Mouse (Mus musculus) forebrain, postnatal 0 days (tissue): ENCODE measurements around the gene Fam117b. TPM values are rescaled to one million over a fixed set of nuclear protein-coding genes. Genes with fewer than 3 reads are reported as not detected.

Experiments
- ATAC-seq: fragments of 200-750 bp; cut with Nextera tagmentation; 2 replicates; pipeline ENCODE4 v1.8.0; 2017; ENCODE audit warnings: mild to moderate bottlenecking, moderate library complexity
- DNase-seq: peaks from one replicate; pipeline ENCODE4 v3.0.0-alpha.2; 2015
- H3K27ac ChIP-seq: fragments of 300-500 bp; sonication (generic); 2 replicates; pipeline ENCODE4 v1.5.1; 2014; ENCODE audit warnings: low read depth, mild to moderate bottlenecking, antibody characterized with exemption, low read length, moderate library complexity, mixed read lengths
- H3K27me3 ChIP-seq: fragments of 300-500 bp; sonication (generic); 2 replicates; pipeline ENCODE4 v1.6.1; 2014; ENCODE audit warnings: mild to moderate bottlenecking, low read length, mixed read lengths; ENCODE audit not compliant: insufficient read depth
- H3K36me3 ChIP-seq: fragments of 300-500 bp; sonication (generic); 2 replicates; pipeline ENCODE4 v1.6.1; 2014; ENCODE audit warnings: mild to moderate bottlenecking, moderate library complexity; ENCODE audit not compliant: insufficient read depth
- H3K4me1 ChIP-seq: fragments of 300-500 bp; sonication (generic); 2 replicates; pipeline ENCODE4 v1.6.1; 2014; ENCODE audit warnings: antibody characterized with exemption; ENCODE audit not compliant: insufficient read depth
- H3K4me2 ChIP-seq: fragments of 300-500 bp; sonication (generic); 2 replicates; pipeline ENCODE4 v1.6.1; 2014; ENCODE audit warnings: low read depth, mild to moderate bottlenecking, moderate library complexity
- H3K4me3 ChIP-seq: fragments of 300-500 bp; sonication (generic); 2 replicates; pipeline ENCODE4 v1.5.1; 2014; ENCODE audit warnings: low read depth, low read length, mixed read lengths
- H3K9ac ChIP-seq: fragments of 300-500 bp; sonication (generic); 2 replicates; pipeline ENCODE4 v1.6.1; 2014; ENCODE audit warnings: mild to moderate bottlenecking
- H3K9me3 ChIP-seq: fragments of 300-500 bp; sonication (generic); 2 replicates; pipeline ENCODE4 v1.6.1; 2016; ENCODE audit warnings: low read length
- CTCF ChIP-seq: sonication (generic); IDR thresholded peaks from 2 replicates; pipeline ENCODE4 v1.5.1; 2016; ENCODE audit warnings: antibody characterized with exemption, control low read depth, low read depth
- WGBS: fragments of 180-500 bp; shearing (Covaris S2); extraction: QIAGEN DNeasy Blood & Tissue Kit; methylation state at CpG from one replicate; pipeline ENCODE4 v1.1.7; 2014; 5-methylcytosine and 5-hydroxymethylcytosine counted together
- polyA plus RNA-seq: library from polyadenylated mRNA; unstranded; fragments of >200 nt; fragmentation: Nextera tagmentation; extraction: Ambion mirVana; gene quantifications from 2 replicates; pipeline ENCODE4 v1.2.1, GENCODE M21; 2015
- total RNA-seq: library from RNA; depleted of rRNA; stranded (reverse); fragments of >200 nt; gene quantifications from 2 replicates; pipeline ENCODE4 v1.2.3, GENCODE M21; 2014; rRNA removed

The Fam117b gene
- total RNA-seq, result 53.4 and 79.7 TPM in 2 replicates
- 22.1 and 31.8 TPM in 2 replicates for polyA plus RNA-seq

DNA sequence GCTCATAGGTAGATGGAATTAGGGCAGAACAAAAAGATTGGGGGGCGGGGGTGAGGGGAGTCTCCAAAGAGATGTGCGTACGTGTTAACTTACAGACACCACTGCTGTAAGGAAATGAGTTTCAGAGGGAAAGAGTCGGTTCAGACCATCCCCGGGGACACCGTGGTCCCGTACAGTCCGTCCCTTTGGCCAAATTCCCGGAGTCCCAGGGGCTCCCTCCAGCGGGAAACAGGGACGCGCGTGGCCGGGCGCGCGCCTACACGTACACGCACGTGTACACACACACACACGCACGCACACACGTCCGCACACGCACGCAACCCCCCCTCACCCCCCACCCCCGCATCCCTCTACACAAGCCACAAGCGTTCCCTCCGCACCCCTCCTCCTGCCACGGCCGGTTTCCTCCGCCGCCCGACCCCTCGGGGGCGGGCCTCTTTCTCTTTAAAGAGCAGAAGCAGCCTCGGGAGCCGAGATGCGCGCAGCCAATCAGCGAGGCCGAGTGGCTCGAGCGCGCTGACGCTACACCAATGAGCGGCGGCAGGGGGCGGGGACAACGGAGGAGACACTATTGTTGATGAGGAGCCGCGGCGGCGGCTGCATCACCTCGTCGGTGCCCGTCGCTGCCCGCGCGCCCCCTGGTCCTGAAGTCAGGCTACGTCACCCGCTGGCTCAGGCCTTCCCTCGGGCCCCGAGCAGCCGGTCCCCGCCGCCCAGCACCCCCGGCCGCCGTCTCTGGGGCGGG lies at the start of gene Fam117b:
Gene Fam117b, plus strand, starts transcription at position 594 of the 745 bp plus-strand sequence.
- Histone ChIP-seq H3K27me3 (no peaks in the 10 kb centered on the region), H3K9me3 (no peaks in the 10 kb centered on the region), H3K9ac (peak within 1 kb of the TSS; percentile 99), H3K4me1 (peaks cover 12% of the 10 kb centered on the region; the same call in 1 of the 2 replicates), H3K36me3 (no peaks in the 10 kb centered on the region), H3K27ac (peak within 1 kb of the TSS; percentile 99), H3K4me3 (peak within 1 kb of the TSS; percentile 99), H3K4me2 (peak within 1 kb of the TSS; percentile 67)
- ATAC-seq (peak; percentile 97), DNase-seq (peak; percentile 99)
- WGBS, result 1% methylated on average over 61 of the region's 72 CpGs
- TF ChIP-seq CTCF, result peak; percentile 40

DNA sequence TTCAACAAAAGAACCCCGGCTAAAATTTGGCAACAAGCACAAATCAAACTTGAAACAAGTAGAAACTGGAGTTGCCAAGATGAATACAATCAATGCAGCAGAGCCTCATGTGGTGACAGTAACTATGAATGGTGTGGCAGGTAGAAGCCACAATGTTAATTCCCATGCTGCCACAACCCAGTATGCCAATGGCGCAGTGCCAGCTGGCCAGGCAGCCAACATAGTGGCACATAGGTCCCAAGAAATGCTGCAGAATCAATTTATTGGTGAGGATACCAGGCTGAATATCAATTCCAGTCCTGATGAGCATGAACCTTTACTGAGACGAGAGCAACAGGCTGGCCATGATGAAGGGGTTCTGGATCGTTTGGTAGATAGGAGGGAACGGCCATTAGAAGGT lies 44.8 kb upstream of the Fam117b start:
- DNase-seq, result no peak

DNA sequence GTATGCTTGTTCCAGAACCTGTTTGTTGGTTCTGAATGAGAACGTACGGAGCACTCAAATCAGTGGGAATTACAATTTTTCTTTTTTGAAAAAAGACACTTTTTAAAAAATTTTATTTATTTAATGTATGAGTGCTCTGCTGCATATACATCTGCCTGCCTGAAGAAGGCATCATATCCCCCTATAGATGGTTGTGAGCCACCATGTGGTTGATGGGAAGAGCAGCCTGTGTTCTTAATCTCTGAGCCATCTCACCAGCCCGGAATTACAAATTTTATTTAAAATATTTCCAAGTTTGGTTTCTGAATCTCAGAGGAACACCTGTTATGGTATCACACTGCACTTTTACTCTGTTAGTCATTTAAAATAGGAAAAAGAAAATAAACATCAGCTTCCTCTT lies 38.8 kb upstream of the Fam117b start:
- H3K36me3 ChIP-seq, result peaks cover 21% of the 10 kb centered on the region
- DNase-seq, result no peak
- no peaks in the 10 kb centered on the region for H3K9me3 ChIP-seq
- H3K27ac ChIP-seq, result no peak overlapping the region
- peak; percentile 51 for TF ChIP-seq CTCF
- no peaks in the 10 kb centered on the region for H3K27me3 ChIP-seq
- no peak overlapping the region for H3K9ac ChIP-seq
- H3K4me2 ChIP-seq, result no peak overlapping the region
- no peak overlapping the region for H3K4me3 ChIP-seq
- WGBS, result 86% methylated on average over 3 of the region's 3 CpGs
- ATAC-seq, result no peak
- no peaks in the 10 kb centered on the region for H3K4me1 ChIP-seq

More for the DNA sequence above, 44.8 kb upstream of the Fam117b start:
- H3K4me3 ChIP-seq, result no peak overlapping the region
- H3K9me3 ChIP-seq, result no peaks in the 10 kb centered on the region
- no peak for TF ChIP-seq CTCF
- no peak overlapping the region for H3K9ac ChIP-seq
- H3K27me3 ChIP-seq, result no peaks in the 10 kb centered on the region
- H3K27ac ChIP-seq, result no peak overlapping the region
- whole genome bisulfite sequencing, result 85% methylated on average over 5 of the region's 5 CpGs
- peaks cover 45% of the 10 kb centered on the region for H3K36me3 ChIP-seq
- ATAC-seq, result no peak
- no peaks in the 10 kb centered on the region for H3K4me1 ChIP-seq
- H3K4me2 ChIP-seq, result no peak overlapping the region

DNA sequence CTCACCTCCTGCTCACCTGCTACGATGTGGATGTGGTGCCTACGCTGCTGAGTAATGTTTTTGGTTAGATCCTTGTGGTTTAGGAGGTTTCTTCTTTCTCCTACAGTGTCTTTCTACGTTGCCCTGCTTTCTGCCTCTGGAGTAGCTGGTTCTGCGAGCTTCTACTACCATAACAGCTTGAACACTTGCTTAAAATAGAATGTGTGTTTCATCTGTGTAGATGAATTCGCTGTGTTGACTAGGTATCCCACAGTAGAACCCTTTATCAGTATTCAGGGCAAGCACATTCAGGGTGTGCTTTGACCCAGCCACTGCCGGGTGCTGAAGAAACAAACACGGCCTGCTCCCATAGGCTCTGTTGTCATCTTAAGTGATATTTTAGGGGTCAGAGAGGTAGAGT lies 34.7 kb upstream of the Fam117b start:
- no peak overlapping the region for H3K27ac ChIP-seq
- 92% methylated on average over 7 of the region's 7 CpGs for whole genome bisulfite sequencing
- DNase-seq (no peak), ATAC-seq (no peak)
- no peak for TF ChIP-seq CTCF
- no peaks in the 10 kb centered on the region for H3K4me1 ChIP-seq
- H3K27me3 ChIP-seq, result no peaks in the 10 kb centered on the region
- no peak overlapping the region for H3K9ac ChIP-seq
- H3K36me3 ChIP-seq, result peaks cover 13% of the 10 kb centered on the region; the same call in 1 of the 2 replicates
- no peak overlapping the region for H3K4me3 ChIP-seq
- no peak overlapping the region for H3K4me2 ChIP-seq
- no peaks in the 10 kb centered on the region for H3K9me3 ChIP-seq

DNA sequence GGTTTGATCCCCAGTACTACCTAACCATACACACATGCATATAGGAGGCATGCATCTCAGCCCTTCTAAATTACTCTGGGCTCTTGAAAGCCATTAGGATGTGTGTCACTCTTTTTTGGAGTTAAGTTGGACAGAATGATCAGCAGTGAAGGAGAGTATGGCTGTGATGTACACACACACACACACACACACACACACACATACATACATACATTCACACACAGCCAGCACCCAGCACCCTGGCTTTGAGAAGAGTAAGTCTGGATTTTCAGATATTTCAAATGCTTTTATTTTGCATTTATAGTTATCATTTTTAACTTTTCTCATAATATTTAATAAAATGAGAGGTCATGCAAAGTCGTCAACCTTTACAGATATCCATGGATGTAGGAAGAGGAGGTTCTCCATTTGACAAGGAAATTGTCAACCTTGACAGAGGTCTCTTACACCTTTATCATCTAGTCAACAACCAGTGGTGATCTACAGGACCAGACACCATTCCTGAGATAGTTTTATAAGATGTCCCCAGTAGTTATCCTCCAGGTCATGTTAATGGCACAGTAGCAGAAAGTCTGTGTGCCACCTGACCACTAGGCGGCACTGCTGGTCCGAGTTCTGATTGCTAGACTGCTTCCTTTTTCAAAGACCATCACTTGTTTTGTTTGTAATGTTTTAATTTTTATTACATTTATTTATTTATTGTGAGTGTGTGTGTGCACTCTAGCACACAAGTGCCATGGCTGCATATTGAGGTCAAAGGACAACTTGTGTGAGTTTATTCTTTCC lies 29.3 kb upstream of the Fam117b start:
- peak; percentile 78 for DNase-seq
- Histone ChIP-seq H3K27ac (no peak overlapping the region), H3K4me3 (no peak overlapping the region), H3K4me1 (peaks cover 4% of the 10 kb centered on the region; the same call in 1 of the 2 replicates), H3K4me2 (no peak overlapping the region), H3K27me3 (no peaks in the 10 kb centered on the region), H3K36me3 (peaks cover 4% of the 10 kb centered on the region; the same call in 1 of the 2 replicates), H3K9me3 (no peaks in the 10 kb centered on the region), H3K9ac (no peak overlapping the region)
- WGBS, result 33% methylated on average over 3 of the region's 3 CpGs
- ATAC-seq, result peak; percentile 65; the same call in 1 of the 2 replicates
- TF ChIP-seq CTCF, result peak; percentile 94

DNA sequence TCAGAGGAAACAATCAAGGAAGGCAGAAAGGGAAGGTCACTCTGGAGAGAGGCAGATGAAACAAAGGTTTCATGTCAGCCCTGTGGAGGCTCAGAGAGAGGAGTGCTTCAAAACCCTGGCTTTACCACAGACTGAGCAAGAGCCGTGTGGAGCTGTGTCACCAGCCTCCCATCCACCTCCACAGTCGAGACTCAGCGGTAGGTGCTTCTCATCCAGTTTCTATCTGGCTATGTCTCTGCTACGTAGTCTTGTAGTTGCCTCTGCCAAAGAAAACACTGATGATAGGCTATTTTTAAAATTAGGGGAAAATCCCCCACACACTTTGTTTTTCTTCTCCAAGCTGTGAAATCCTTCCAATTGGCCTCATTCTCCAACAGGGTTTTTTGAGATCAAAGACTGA lies 25.9 kb upstream of the Fam117b start:
- Histone ChIP-seq H3K4me3 (no peak overlapping the region), H3K36me3 (no peaks in the 10 kb centered on the region), H3K4me2 (no peak overlapping the region), H3K27me3 (no peaks in the 10 kb centered on the region), H3K9me3 (no peaks in the 10 kb centered on the region), H3K27ac (no peak overlapping the region), H3K9ac (no peak overlapping the region), H3K4me1 (peaks cover 4% of the 10 kb centered on the region; the same call in 1 of the 2 replicates)
- peak; percentile 49 for ATAC-seq
- whole genome bisulfite sequencing, result 17% methylated on average over 4 of the region's 4 CpGs
- no peak for TF ChIP-seq CTCF
- DNase-seq, result no peak

DNA sequence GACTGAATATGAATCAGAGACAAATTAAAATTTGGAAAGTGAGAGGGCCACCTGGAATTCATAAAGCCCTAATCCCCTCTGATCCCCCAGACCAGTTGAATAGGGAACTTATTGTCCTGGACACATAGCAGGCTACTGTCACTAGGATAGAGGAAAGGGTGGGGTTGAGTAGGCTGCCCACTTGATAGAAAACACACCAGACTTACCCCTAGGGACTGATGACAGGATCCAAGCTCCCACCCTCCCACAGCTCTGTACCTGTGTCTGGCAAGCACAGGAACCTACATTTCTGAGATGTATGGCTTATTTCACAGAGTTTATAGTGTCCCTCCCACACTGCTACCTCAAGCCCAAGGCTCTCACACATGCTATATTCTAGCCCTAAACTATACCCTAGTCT lies 24.8 kb upstream of the Fam117b start:
- H3K36me3 ChIP-seq, result no peaks in the 10 kb centered on the region
- no peak overlapping the region for H3K4me2 ChIP-seq
- no peaks in the 10 kb centered on the region for H3K9me3 ChIP-seq
- no peak for ATAC-seq
- peaks cover 4% of the 10 kb centered on the region; the same call in 1 of the 2 replicates for H3K4me1 ChIP-seq
- no peak for DNase-seq
- no peak overlapping the region for H3K4me3 ChIP-seq
- no peak overlapping the region for H3K9ac ChIP-seq
- TF ChIP-seq CTCF, result no peak
- H3K27me3 ChIP-seq, result no peaks in the 10 kb centered on the region
- H3K27ac ChIP-seq, result no peak overlapping the region
